10 mouse cellular contexts compared by ENCODE assay signal in the genomic region with DNA sequence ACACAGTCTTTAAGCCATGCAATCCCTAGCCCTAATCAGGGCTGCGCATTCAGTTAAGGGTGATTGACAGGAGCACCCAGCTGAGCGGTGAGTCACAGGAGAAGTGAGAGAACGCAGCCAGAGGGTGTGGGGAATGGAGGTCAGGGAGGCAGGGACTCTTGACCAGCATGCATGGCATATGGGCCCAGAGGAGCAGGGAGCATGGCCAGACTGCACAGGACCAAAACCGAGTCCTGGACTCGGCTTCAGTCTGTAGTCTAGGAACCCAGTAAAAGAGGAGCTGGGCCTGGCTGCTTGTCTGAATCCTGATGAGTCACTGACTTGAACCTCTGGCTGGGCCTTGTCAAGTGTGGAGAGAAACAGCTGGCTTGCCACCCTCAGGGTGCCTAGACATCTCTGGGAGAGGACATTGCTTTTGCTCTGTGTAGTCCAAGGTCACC.
DNase-seq lines count a peak whose midpoint lies in the region; ATAC-seq lines count a peak whose summit lies in the region.
"Had no signal": no experiment of that assay in that cellular context is flagged by ENCODE, and none has a peak within 500 bp of the region (broad histone marks: within the 10 kb centered on the region; RNA-seq: fewer than 3 reads in every experiment).

No protein-coding gene starts in this region.

- H3K4me3 ChIP-seq in kidney, embryonic 16.5 days (ENCODE audit: low read length): no peak overlapping the region
- H3K4me3 ChIP-seq in intestine, embryonic 15.5 days (replicated peaks): no peak overlapping the region
- H3K4me3 ChIP-seq: lung, embryonic 15.5 days; neural tube, embryonic 12.5 days had no signal

- H3K27ac ChIP-seq in kidney, embryonic 16.5 days (ENCODE audit: low read length): no peak overlapping the region
- H3K27ac ChIP-seq in intestine, embryonic 15.5 days: no peak overlapping the region
- H3K27ac ChIP-seq: lung, embryonic 15.5 days; neural tube, embryonic 12.5 days had no signal

- peak; percentile 57; the same call in 1 of the 2 replicates for ATAC-seq in kidney, embryonic 16.5 days (ENCODE audit: low FRiP score, low TSS enrichment)
- 0 out of 2 replicates have a peak, but pooled peaks have one; percentile 20 for ATAC-seq in intestine, embryonic 15.5 days

- peaks cover 24% of the 10 kb centered on the region for H3K4me1 ChIP-seq in kidney, embryonic 16.5 days (ENCODE audit: insufficient read depth, low read length)
- peaks cover 3% of the 10 kb centered on the region; the same call in 1 of the 2 replicates for H3K4me1 ChIP-seq in intestine, embryonic 15.5 days (replicated peaks)

- H3K36me3 ChIP-seq in kidney, embryonic 16.5 days (ENCODE audit: insufficient read depth, low read length): no peaks in the 10 kb centered on the region
- no peaks in the 10 kb centered on the region for H3K36me3 ChIP-seq in intestine, embryonic 15.5 days
- H3K36me3 ChIP-seq: lung, embryonic 15.5 days; neural tube, embryonic 12.5 days had no signal

- H3K9me3 ChIP-seq in kidney, embryonic 16.5 days (ENCODE audit: low read length): no peaks in the 10 kb centered on the region
- no peaks in the 10 kb centered on the region for H3K9me3 ChIP-seq in intestine, embryonic 15.5 days
- H3K9me3 ChIP-seq: lung, embryonic 15.5 days; neural tube, embryonic 12.5 days had no signal

- no peak overlapping the region for H3K4me2 ChIP-seq in kidney, embryonic 16.5 days (replicated peaks; ENCODE audit: low read depth, low read length)
- no peak overlapping the region for H3K4me2 ChIP-seq in intestine, embryonic 15.5 days (replicated peaks)
- H3K4me2 ChIP-seq: lung, embryonic 15.5 days; neural tube, embryonic 12.5 days had no signal

- DNase-seq in adrenal gland, adult 2 months: peak; percentile 67
- DNase-seq in adrenal gland, postnatal 25 days: no peak
- DNase-seq in kidney, adult 9 months: no peak
- DNase-seq in adrenal gland, postnatal 10 days: peak; percentile 16
- DNase-seq in right cerebral cortex, postnatal 25 days: no peak
- DNase-seq in spleen, postnatal 36 days (ENCODE audit: low spot score in 2 of 2): no peak

- H3K9ac ChIP-seq in kidney, embryonic 16.5 days (replicated peaks; ENCODE audit: low read length): no peak overlapping the region
- no peak overlapping the region for H3K9ac ChIP-seq in intestine, embryonic 15.5 days
- H3K9ac ChIP-seq: lung, embryonic 15.5 days; neural tube, embryonic 12.5 days had no signal

- 47% methylated on average over 5 of the region's 5 CpGs for WGBS in kidney, embryonic 16.5 days
- WGBS in intestine, embryonic 15.5 days: 60% methylated on average over 5 of the region's 5 CpGs

- no peaks in the 10 kb centered on the region for H3K27me3 ChIP-seq in kidney, embryonic 16.5 days (ENCODE audit: insufficient read depth, low read length)
- no peaks in the 10 kb centered on the region for H3K27me3 ChIP-seq in intestine, embryonic 15.5 days (replicated peaks)
- H3K27me3 ChIP-seq: lung, embryonic 15.5 days; neural tube, embryonic 12.5 days had no signal

Comparison
In these comparisons a context has a peak if more than half of its experiments do, and no peak if none do; other contexts are left out.
1. DNase-seq: peak in adrenal gland, adult 2 months (single experiment) and adrenal gland, postnatal 10 days (single experiment); none in adrenal gland, postnatal 25 days (single experiment), kidney, adult 9 months (single experiment), right cerebral cortex, postnatal 25 days (single experiment) and spleen, postnatal 36 days (0 of 2).